Mouse (Mus musculus) urinary bladder, postnatal 14 days (tissue): ENCODE data around the gene Taar2.

Experiments
- DNase-seq: peaks from one replicate; pipeline ENCODE4 v3.0.0; 2021; ENCODE audit warnings: low spot score

Taar2 gene

GRCm38 (mm10) chr10:23985546-23985945 is 47.2 kb downstream of the Taar2 start, which contains the start of gene Taar6:
Gene Taar6 (minus strand): TSS chr10:23985646.
- DNase-seq: no peak

GRCm38 (mm10) chr10:23986419-23986818 is 48.0 kb downstream of the Taar2 start:
- no peak for DNase-seq
